Mouse (Mus musculus) MEL (cell line): ENCODE results near the gene Stk11. TPM values are rescaled to one million over a fixed set of nuclear protein-coding genes. Genes with fewer than 3 reads are reported as not detected.

ENCODE experiments used
- DNase-seq: peaks from one replicate; pipeline ENCODE4 v3.0.0; 2011; ENCODE audit warnings: low read depth, low spot score
- H3K27ac ChIP-seq: 2 replicates; pipeline ENCODE4 v1.5.1; 2012; ENCODE audit warnings: low read depth, mild to moderate bottlenecking, control low read depth, low read length, moderate library complexity; ENCODE audit not compliant: control insufficient read depth
- H3K27me3 ChIP-seq, 2 experiments: fragments of 150-350 bp in 1 of 2; sonication (generic) in 1 of 2; 2 replicates each; pipeline ENCODE4 v1.6.1; 2012; ENCODE audit warnings: low read length in 2 of 2, mild to moderate bottlenecking in 2 of 2, improper control_type of control experiment in 1 of 2, moderate library complexity in 1 of 2; ENCODE audit not compliant: insufficient read depth in 2 of 2, control insufficient read depth in 1 of 2
- H3K36me3 ChIP-seq, 2 experiments: 2 replicates each; pipeline ENCODE4 v1.6.1; 2012 to 2014; ENCODE audit warnings: low read length in 2 of 2, improper control_type of control experiment in 1 of 2, inconsistent platforms in 1 of 2, mild to moderate bottlenecking in 1 of 2; ENCODE audit not compliant: insufficient read depth in 2 of 2, control insufficient read depth in 1 of 2
- H3K4me1 ChIP-seq, 2 experiments: fragments of 150-350 bp in 1 of 2; sonication (generic) in 1 of 2; 2 replicates each; pipeline ENCODE4 v1.6.1; 2012; ENCODE audit warnings: low read length in 2 of 2, improper control_type of control experiment in 1 of 2, mild to moderate bottlenecking in 1 of 2; ENCODE audit not compliant: insufficient read depth in 2 of 2, control insufficient read depth in 1 of 2
- H3K4me3 ChIP-seq, 2 experiments: fragments of 150-350 bp in 1 of 2; sonication (generic) in 1 of 2; 2 replicates each; pipeline ENCODE4 v1.5.1; 2012; ENCODE audit warnings: low read depth in 2 of 2, low read length in 2 of 2, mild to moderate bottlenecking in 2 of 2, moderate library complexity in 2 of 2, control low read depth in 1 of 2, improper control_type of control experiment in 1 of 2; ENCODE audit not compliant: control insufficient read depth in 1 of 2, insufficient read depth in 1 of 2
- H3K79me2 ChIP-seq: 2 replicates; pipeline ENCODE4 v1.6.1; 2012; ENCODE audit warnings: mild to moderate bottlenecking, low read length, moderate library complexity; ENCODE audit not compliant: control insufficient read depth, poor library complexity, insufficient read depth
- H3K9ac ChIP-seq: 2 replicates; pipeline ENCODE4 v1.6.1; 2012; ENCODE audit warnings: low read depth, mild to moderate bottlenecking, control low read depth, low read length, moderate library complexity; ENCODE audit not compliant: control insufficient read depth, poor library complexity, severe bottlenecking
- H3K9me3 ChIP-seq: fragments of 150-350 bp; sonication (generic); replicated peaks from 2 replicates; pipeline ENCODE4 v1.6.1; 2012; ENCODE audit warnings: mild to moderate bottlenecking, low read length, improper control_type of control experiment, moderate library complexity; ENCODE audit not compliant: insufficient read depth
- BHLHE40 ChIP-seq: IDR thresholded peaks from 2 replicates; pipeline ENCODE4 v1.6.1; 2012; ENCODE audit warnings: low read depth, mild to moderate bottlenecking, inconsistent platforms, low read length, improper control_type of control experiment, borderline replicate concordance
- CHD2 ChIP-seq: IDR thresholded peaks from 2 replicates; pipeline ENCODE4 v1.6.1; 2011; ENCODE audit warnings: low read length, improper control_type of control experiment
- CTCF ChIP-seq, 3 experiments: IDR thresholded peaks in 2 of 3; conservative IDR thresholded peaks in 1 of 3; 2 replicates each; pipeline ENCODE4 v1.5.1; 2011 to 2012; ENCODE audit warnings: low read length in 3 of 3, low read depth in 2 of 3, mild to moderate bottlenecking in 2 of 3, improper control_type of control experiment in 1 of 3, inconsistent platforms in 1 of 3, mixed read lengths in 1 of 3, moderate library complexity in 1 of 3; ENCODE audit not compliant: control insufficient read depth in 1 of 3, insufficient read depth in 1 of 3, poor library complexity in 1 of 3, severe bottlenecking in 1 of 3
- E2F4 ChIP-seq: IDR thresholded peaks from 2 replicates; pipeline ENCODE4 v1.6.1; 2011; ENCODE audit warnings: low read depth, low read length, improper control_type of control experiment, borderline replicate concordance
- EP300 ChIP-seq, 2 experiments: IDR thresholded peaks; 2 replicates each; pipeline ENCODE4 v1.6.1; 2011; ENCODE audit warnings: improper control_type of control experiment in 2 of 2, low read length in 2 of 2, low read depth in 1 of 2, mild to moderate bottlenecking in 1 of 2
- ETS1 ChIP-seq: IDR thresholded peaks from 2 replicates; pipeline ENCODE4 v1.6.1; 2012; ENCODE audit warnings: low read depth, mild to moderate bottlenecking, inconsistent platforms, low read length, improper control_type of control experiment, moderate library complexity
- GABPA ChIP-seq: IDR thresholded peaks from 2 replicates; pipeline ENCODE4 v1.6.1; 2012; ENCODE audit warnings: low read depth, mild to moderate bottlenecking, inconsistent platforms, low read length, improper control_type of control experiment, moderate library complexity
- GATA1 ChIP-seq: IDR thresholded peaks from 2 replicates; pipeline ENCODE4 v1.6.1; 2011; ENCODE audit warnings: low read depth, low read length, improper control_type of control experiment
- KAT2A ChIP-seq: conservative IDR thresholded peaks from 2 replicates; pipeline ENCODE4 v1.6.1; 2012; ENCODE audit warnings: low read depth, low read length, improper control_type of control experiment, inconsistent platforms
- MAFK ChIP-seq: IDR thresholded peaks from 2 replicates; pipeline ENCODE4 v1.6.1; 2011; ENCODE audit warnings: low read depth, mild to moderate bottlenecking, low read length, improper control_type of control experiment, borderline replicate concordance
- MAZ ChIP-seq: IDR thresholded peaks from 2 replicates; pipeline ENCODE4 v1.6.1; 2012; ENCODE audit warnings: low read depth, mild to moderate bottlenecking, inconsistent platforms, low read length, improper control_type of control experiment
- MEF2A ChIP-seq: IDR thresholded peaks from 2 replicates; pipeline ENCODE4 v1.6.1; 2014; ENCODE audit warnings: low read depth, mild to moderate bottlenecking, inconsistent platforms, low read length, improper control_type of control experiment; ENCODE audit not compliant: poor library complexity, insufficient replicate concordance, severe bottlenecking; ENCODE audit errors: extremely low read depth
- MXI1 ChIP-seq: IDR thresholded peaks from 2 replicates; pipeline ENCODE4 v1.6.1; 2011; ENCODE audit warnings: mild to moderate bottlenecking, low read depth, low read length, improper control_type of control experiment
- MYB ChIP-seq: IDR thresholded peaks from 2 replicates; pipeline ENCODE4 v1.6.1; 2011; ENCODE audit warnings: mild to moderate bottlenecking, low read depth, low read length, improper control_type of control experiment
- MYC ChIP-seq: IDR thresholded peaks from 2 replicates; pipeline ENCODE4 v1.6.1; 2011; ENCODE audit warnings: low read depth, mild to moderate bottlenecking, low read length, improper control_type of control experiment, moderate library complexity
- NELFE ChIP-seq: IDR thresholded peaks from 2 replicates; pipeline ENCODE4 v1.6.1; 2011; ENCODE audit warnings: low read depth, low read length, improper control_type of control experiment
- NRF1 ChIP-seq: IDR thresholded peaks from 2 replicates; pipeline ENCODE4 v1.6.1; 2014; ENCODE audit warnings: low read depth, mild to moderate bottlenecking, inconsistent platforms, low read length, improper control_type of control experiment, moderate library complexity; ENCODE audit not compliant: poor library complexity, insufficient read depth, severe bottlenecking
- POLR2A ChIP-seq, 2 experiments: IDR thresholded peaks; 2 replicates each; pipeline ENCODE4 v1.6.1; 2011 to 2012; ENCODE audit warnings: low read length in 2 of 2, mild to moderate bottlenecking in 2 of 2, control low read depth in 1 of 2, improper control_type of control experiment in 1 of 2, low read depth in 1 of 2, moderate library complexity in 1 of 2; ENCODE audit not compliant: control insufficient read depth in 1 of 2, insufficient read depth in 1 of 2, poor library complexity in 1 of 2
- POLR2AphosphoS2 ChIP-seq: IDR thresholded peaks from 2 replicates; pipeline ENCODE4 v1.6.1; 2011; ENCODE audit warnings: low read length, improper control_type of control experiment
- RCOR1 ChIP-seq: IDR thresholded peaks from 2 replicates; pipeline ENCODE4 v1.6.1; 2012; ENCODE audit warnings: low read depth, mild to moderate bottlenecking, inconsistent platforms, low read length, improper control_type of control experiment
- SIN3A ChIP-seq: IDR thresholded peaks from 2 replicates; pipeline ENCODE4 v1.6.1; 2012; ENCODE audit warnings: low read length, improper control_type of control experiment, inconsistent platforms
- SMC3 ChIP-seq: IDR thresholded peaks from 2 replicates; pipeline ENCODE4 v1.6.1; 2011; ENCODE audit warnings: low read depth, low read length, improper control_type of control experiment
- TAL1 ChIP-seq: IDR thresholded peaks from 2 replicates; pipeline ENCODE4 v1.6.1; 2012; ENCODE audit warnings: mild to moderate bottlenecking, inconsistent platforms, low read length, moderate library complexity, mixed read lengths
- TCF12 ChIP-seq: IDR thresholded peaks from 2 replicates; pipeline ENCODE4 v1.6.1; 2014; ENCODE audit warnings: low read depth, mild to moderate bottlenecking, inconsistent platforms, low read length, improper control_type of control experiment, moderate library complexity
- UBTF ChIP-seq: IDR thresholded peaks from 2 replicates; pipeline ENCODE4 v1.6.1; 2012; ENCODE audit warnings: low read depth, mild to moderate bottlenecking, inconsistent platforms, low read length, improper control_type of control experiment, moderate library complexity, borderline replicate concordance; ENCODE audit not compliant: insufficient read depth
- USF2 ChIP-seq, 2 experiments: IDR thresholded peaks; 2 replicates each; pipeline ENCODE4 v1.6.1; 2011 to 2012; ENCODE audit warnings: improper control_type of control experiment in 2 of 2, low read length in 2 of 2, borderline replicate concordance in 1 of 2, inconsistent platforms in 1 of 2, low read depth in 1 of 2, mild to moderate bottlenecking in 1 of 2; ENCODE audit not compliant: insufficient read depth in 1 of 2
- ZKSCAN1 ChIP-seq: IDR thresholded peaks from 2 replicates; pipeline ENCODE4 v1.6.1; 2012; ENCODE audit warnings: low read depth, mild to moderate bottlenecking, inconsistent platforms, low read length, improper control_type of control experiment, moderate library complexity
- ZMIZ1 ChIP-seq: IDR thresholded peaks from 2 replicates; pipeline ENCODE4 v1.6.1; 2012; ENCODE audit warnings: low read depth, mild to moderate bottlenecking, inconsistent platforms, low read length, improper control_type of control experiment, moderate library complexity
- ZNF384 ChIP-seq: IDR thresholded peaks from 2 replicates; pipeline ENCODE4 v1.6.1; 2012; ENCODE audit warnings: low read depth, mild to moderate bottlenecking, inconsistent platforms, low read length, improper control_type of control experiment
- polyA plus RNA-seq, 2 experiments: library from polyadenylated mRNA; stranded (reverse) in 1 of 2; unstranded in 1 of 2; fragments of >175 nt in 1 of 2; fragments of >200 nt in 1 of 2; gene quantifications; 2 replicates each; pipeline versions ENCODE4 v1.2.1 to v1.2.4; 2012; ENCODE audit warnings: low replicate concordance in 2 of 2, low read depth in 1 of 2; ENCODE audit not compliant: insufficient read length in 2 of 2, insufficient read depth in 1 of 2, missing spikeins in 1 of 2
- total RNA-seq: library from RNA; depleted of rRNA; stranded (reverse); fragments of 300-350 nt; gene quantifications from 2 replicates; pipeline ENCODE4 v1.2.3, GENCODE M21; 2012

Gene Stk11
- total and polyA plus RNA-seq, 3 experiments, result 108 to 188 TPM; not detected in 1

- H3K79me2 ChIP-seq, result peaks cover 62% of the 10 kb centered on the region
- H3K27ac ChIP-seq, result peak overlapping the region; percentile 71
- H3K27me3 ChIP-seq, result no peaks in the 10 kb centered on the region
- H3K9me3 ChIP-seq, result no peaks in the 10 kb centered on the region
- peak overlapping the region; percentile 69 to 84 for H3K4me3 ChIP-seq
- H3K4me1 ChIP-seq, result peaks cover 0 to 18% of the 10 kb centered on the region in 2 experiments; a peak in 3 of 4 replicates
- TF ChIP-seq POLR2AphosphoS2 (0 out of 2 replicates have a peak, but pooled peaks have one; percentile 35), MXI1 (no peak)
- peak overlapping the region; percentile 98 for H3K9ac ChIP-seq
- DNase-seq, result no peak
- peaks cover 2 to 17% of the 10 kb centered on the region in 2 experiments; a peak in 2 of 4 replicates for H3K36me3 ChIP-seq
These were observed 942 bp downstream of the Stk11 start for GRCm38 (mm10) chr10:80116563-80116926.

- Histone ChIP-seq H3K9me3 (no peaks in the 10 kb centered on the region), H3K79me2 (peaks cover 68% of the 10 kb centered on the region), H3K4me3 (peak overlapping the region; percentile 69 to 84), H3K27ac (peak overlapping the region; percentile 71), H3K36me3 (peaks cover 2 to 17% of the 10 kb centered on the region in 2 experiments; a peak in 3 of 4 replicates), H3K27me3 (no peaks in the 10 kb centered on the region), H3K9ac (peak overlapping the region; percentile 98), H3K4me1 (peaks cover 0 to 18% of the 10 kb centered on the region in 2 experiments; a peak in 3 of 4 replicates)
- DNase-seq, result peak; percentile 70
- TF ChIP-seq SIN3A (peak; percentile 75), NELFE (peak; percentile 56), E2F4 (no peak), MYC (no peak), ETS1 (peak; percentile 29; the same call in 1 of the 2 replicates), MXI1 (peak; percentile 70), UBTF (no peak), ZNF384 (no peak), POLR2A (IDR thresholded peaks at IDR 0.05; ENCODE audit: control insufficient read depth in 1 of 2, insufficient read depth in 1 of 2, low read depth in 1 of 2, low read length in 2 of 2, poor library complexity in 1 of 2) (peak; percentile 27 to 74; a peak in 2 of 4 replicates), EP300 (IDR thresholded peaks at IDR 0.05; ENCODE audit: low read depth in 1 of 2, low read length in 2 of 2) (peak in 1 of 2 experiments; percentile 47; a peak in 2 of 4 replicates), BHLHE40 (no peak), ZKSCAN1 (no peak), KAT2A (no peak), USF2 (IDR thresholded peaks at IDR 0.05; ENCODE audit: borderline replicate concordance in 1 of 2, insufficient read depth in 1 of 2, low read depth in 1 of 2, low read length in 2 of 2) (no peak), GATA1 (peak; percentile 60; the same call in 1 of the 2 replicates), MYB (no peak), SMC3 (no peak), ZMIZ1 (no peak), TAL1 (peak; percentile 85), CHD2 (no peak), CTCF (IDR thresholded peaks at IDR 0.05 in 2 of 3, conservative IDR thresholded peaks at IDR 0.05 in 1 of 3; ENCODE audit: control insufficient read depth in 1 of 3, insufficient read depth in 1 of 3, low read depth in 2 of 3, low read length in 3 of 3, poor library complexity in 1 of 3, severe bottlenecking in 1 of 3) (no peak; a peak in 1 of 6 replicates), MAZ (no peak), RCOR1 (no peak), TCF12 (peak; percentile 57), NRF1 (peak; percentile 58; the same call in 1 of the 2 replicates), MEF2A (no peak), GABPA (no peak), MAFK (no peak)
These were observed 1.5 kb downstream of the Stk11 start for GRCm38 (mm10) chr10:80116927-80117691.
